Mouse (Mus musculus): ENCODE data around the gene Habp2. TPM values are rescaled to one million over a fixed set of nuclear protein-coding genes. Genes with fewer than 3 reads are reported as not detected.

Habp2 gene
- polyA plus RNA-seq, 1 experiment from 2014 or later: 1.7 TPM

DNA sequence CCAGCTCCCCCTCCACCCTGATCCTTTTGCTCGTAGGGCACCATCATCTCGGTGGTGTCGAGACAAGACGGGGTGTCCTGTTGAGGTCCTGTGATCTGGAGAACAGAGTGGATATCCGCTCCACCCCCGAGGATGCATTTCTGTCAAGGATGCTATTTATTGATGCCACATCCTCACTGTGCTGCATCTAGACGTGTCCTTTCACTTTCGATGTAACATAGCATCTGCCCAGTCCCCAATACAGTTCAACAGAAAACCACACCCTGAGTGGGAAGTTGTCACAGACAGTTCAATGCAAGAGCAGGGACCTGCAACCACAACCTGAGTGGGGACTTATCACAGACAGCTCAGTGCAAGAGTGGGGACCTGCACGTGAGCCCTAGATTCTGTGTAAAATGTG, 9.7 kb downstream of the Habp2 start:
- Histone ChIP-seq H3K4me2 (ENCODE audit: low read length) (no peak overlapping the region), H3K4me3 (ENCODE audit: control insufficient read depth in 1 of 2, insufficient read depth in 1 of 2, low read depth in 1 of 2, low read length in 2 of 2) (no peak overlapping the region), H3K27me3 (ENCODE audit: control insufficient read depth, insufficient read depth, low read length) (no peaks in the 10 kb centered on the region), H3K9me3 (ENCODE audit: control insufficient read depth, low read length) (no peaks in the 10 kb centered on the region), H3K27ac (replicated peaks in 1 of 2; ENCODE audit: control insufficient read depth in 1 of 2, insufficient read depth in 1 of 2, low read depth in 2 of 2, low read length in 2 of 2) (no peak overlapping the region), H3K9ac (ENCODE audit: low read length) (no peak overlapping the region), H3K4me1 (ENCODE audit: control insufficient read depth in 2 of 2, insufficient read depth in 2 of 2, low read length in 2 of 2) (peaks cover 3 to 5% of the 10 kb centered on the region in 2 experiments; a peak in 1 of 4 replicates), H3K36me3 (ENCODE audit: control insufficient read depth, insufficient read depth, low read length) (no peaks in the 10 kb centered on the region)
- no peak for ATAC-seq (ENCODE audit: insufficient number of reproducible peaks, insufficient read depth, low FRiP score, low read depth)
- 68% methylated on average over 9 of the region's 9 CpGs for WGBS

DNA sequence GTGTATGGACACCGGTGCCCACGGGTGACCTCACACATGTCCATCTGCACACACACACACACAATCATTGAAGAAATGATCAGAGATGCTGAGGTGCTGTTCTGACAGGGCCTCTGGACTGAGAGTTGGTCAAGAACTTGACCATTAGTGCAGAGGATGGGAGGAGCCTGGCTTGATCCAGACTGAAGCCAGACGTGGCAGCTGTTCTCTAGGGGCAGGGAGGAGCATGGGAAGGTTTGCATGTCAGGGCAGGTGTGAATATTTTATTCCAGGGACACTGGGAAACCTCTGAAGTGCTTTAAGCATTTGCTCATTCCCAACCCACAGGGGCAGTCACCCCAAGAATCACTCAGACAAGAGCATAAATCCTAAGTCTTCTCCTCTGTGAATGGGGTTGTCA, 10.3 kb downstream of the Habp2 start:
- Histone ChIP-seq H3K27ac (replicated peaks in 1 of 2; ENCODE audit: control insufficient read depth in 1 of 2, insufficient read depth in 1 of 2, low read depth in 2 of 2, low read length in 2 of 2) (no peak overlapping the region), H3K27me3 (ENCODE audit: control insufficient read depth, insufficient read depth, low read length) (no peaks in the 10 kb centered on the region), H3K4me2 (ENCODE audit: low read length) (no peak overlapping the region), H3K36me3 (ENCODE audit: control insufficient read depth, insufficient read depth, low read length) (no peaks in the 10 kb centered on the region), H3K9me3 (ENCODE audit: control insufficient read depth, low read length) (no peaks in the 10 kb centered on the region), H3K4me1 (ENCODE audit: control insufficient read depth in 2 of 2, insufficient read depth in 2 of 2, low read length in 2 of 2) (peaks cover 3% of the 10 kb centered on the region in 2 experiments; a peak in 1 of 4 replicates), H3K4me3 (ENCODE audit: control insufficient read depth in 1 of 2, insufficient read depth in 1 of 2, low read depth in 1 of 2, low read length in 2 of 2) (no peak overlapping the region), H3K9ac (ENCODE audit: low read length) (no peak overlapping the region)
- WGBS: 59% methylated on average over 3 of the region's 3 CpGs
- ATAC-seq (ENCODE audit: insufficient number of reproducible peaks, insufficient read depth, low FRiP score, low read depth): no peak

DNA sequence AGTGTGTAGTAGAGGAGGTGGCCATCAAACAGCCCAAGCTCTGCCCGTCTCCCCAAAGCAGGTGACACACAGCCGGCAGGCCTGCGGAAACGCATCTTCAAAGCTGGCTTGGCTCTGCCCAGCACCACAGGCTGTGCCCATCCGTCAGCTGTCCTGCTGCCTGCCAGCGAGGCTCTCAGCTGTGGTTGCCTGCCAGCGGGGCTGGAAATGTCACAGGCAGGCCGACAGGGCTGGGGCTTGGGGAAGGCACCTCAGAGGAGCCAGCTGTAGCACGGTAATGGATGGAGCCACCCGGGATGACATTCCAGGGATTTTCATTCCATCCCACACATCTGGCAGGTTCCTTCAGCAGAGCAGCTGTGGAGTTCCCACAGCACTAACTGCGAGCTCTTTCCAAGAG, 13.9 kb downstream of the Habp2 start:
- Histone ChIP-seq H3K27ac (replicated peaks in 1 of 2; ENCODE audit: control insufficient read depth in 1 of 2, insufficient read depth in 1 of 2, low read depth in 2 of 2, low read length in 2 of 2) (no peak overlapping the region), H3K27me3 (ENCODE audit: control insufficient read depth, insufficient read depth, low read length) (no peaks in the 10 kb centered on the region), H3K4me2 (ENCODE audit: low read length) (no peak overlapping the region), H3K4me1 (ENCODE audit: control insufficient read depth in 2 of 2, insufficient read depth in 2 of 2, low read length in 2 of 2) (no peaks in the 10 kb centered on the region), H3K36me3 (ENCODE audit: control insufficient read depth, insufficient read depth, low read length) (no peaks in the 10 kb centered on the region), H3K9me3 (ENCODE audit: control insufficient read depth, low read length) (no peaks in the 10 kb centered on the region), H3K4me3 (ENCODE audit: control insufficient read depth in 1 of 2, insufficient read depth in 1 of 2, low read depth in 1 of 2, low read length in 2 of 2) (no peak overlapping the region), H3K9ac (ENCODE audit: low read length) (no peak overlapping the region)
- 62% methylated on average over 11 of the region's 11 CpGs for WGBS
- 0 out of 2 replicates have a peak, but pooled peaks have one; percentile 9 for ATAC-seq (ENCODE audit: insufficient number of reproducible peaks, insufficient read depth, low FRiP score, low read depth)

DNA sequence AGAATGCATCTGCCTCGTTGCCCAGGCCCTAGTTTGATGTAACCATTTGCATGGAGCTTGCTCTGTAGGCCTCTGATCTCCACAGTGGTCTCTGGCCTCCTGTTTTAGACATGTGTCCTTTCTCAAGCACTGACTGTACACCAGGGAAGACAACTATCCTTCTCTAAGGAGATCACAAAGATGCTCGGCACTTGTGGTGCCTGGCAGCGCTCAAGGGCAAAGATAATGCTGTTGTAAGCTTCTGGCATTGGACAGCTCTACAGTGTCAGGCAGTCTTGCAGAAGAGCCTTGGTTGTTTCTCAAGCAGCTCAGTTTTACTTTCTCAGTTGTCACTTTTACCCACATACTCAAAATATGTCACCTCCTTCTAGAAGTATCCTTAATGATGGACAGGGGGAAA, 29.6 kb downstream of the Habp2 start:
- H3K9ac ChIP-seq (ENCODE audit: low read length): no peak overlapping the region
- no peak overlapping the region for H3K4me2 ChIP-seq (ENCODE audit: low read length)
- no peak overlapping the region for H3K27ac ChIP-seq (replicated peaks in 1 of 2; ENCODE audit: control insufficient read depth in 1 of 2, insufficient read depth in 1 of 2, low read depth in 2 of 2, low read length in 2 of 2)
- no peaks in the 10 kb centered on the region for H3K9me3 ChIP-seq (ENCODE audit: control insufficient read depth, low read length)
- peaks cover 28% of the 10 kb centered on the region for H3K36me3 ChIP-seq (ENCODE audit: control insufficient read depth, insufficient read depth, low read length)
- 0 out of 2 replicates have a peak, but pooled peaks cover 2% of the 10 kb centered on the region for H3K27me3 ChIP-seq (ENCODE audit: control insufficient read depth, insufficient read depth, low read length)
- no peak for ATAC-seq (ENCODE audit: insufficient number of reproducible peaks, insufficient read depth, low FRiP score, low read depth)
- H3K4me1 ChIP-seq (ENCODE audit: control insufficient read depth in 2 of 2, insufficient read depth in 2 of 2, low read length in 2 of 2): peaks cover 0 to 6% of the 10 kb centered on the region in 2 experiments; a peak in 3 of 4 replicates
- H3K4me3 ChIP-seq (ENCODE audit: control insufficient read depth in 1 of 2, insufficient read depth in 1 of 2, low read depth in 1 of 2, low read length in 2 of 2): no peak overlapping the region
- WGBS: 53% methylated on average over 3 of the region's 3 CpGs

DNA sequence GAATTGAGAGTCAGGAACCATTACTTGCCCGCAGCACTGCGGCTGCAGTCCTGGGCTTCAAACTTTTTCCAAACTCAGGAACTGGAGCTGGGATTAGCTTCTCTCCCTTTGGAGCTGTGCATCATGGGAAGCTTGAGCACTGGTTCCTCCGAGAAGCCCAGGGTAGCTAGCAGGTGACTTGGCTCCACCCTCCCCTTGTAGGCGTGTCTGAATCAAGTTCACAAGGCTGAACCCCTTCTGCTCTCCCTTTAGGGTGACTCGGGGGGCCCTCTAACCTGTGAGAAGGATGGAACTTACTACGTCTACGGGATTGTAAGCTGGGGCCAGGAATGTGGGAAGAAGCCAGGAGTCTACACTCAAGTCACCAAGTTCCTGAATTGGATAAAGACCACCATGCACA, 32.3 kb downstream of the Habp2 start:
- H3K27ac ChIP-seq (replicated peaks in 1 of 2; ENCODE audit: control insufficient read depth in 1 of 2, insufficient read depth in 1 of 2, low read depth in 2 of 2, low read length in 2 of 2): no peak overlapping the region
- H3K9ac ChIP-seq (ENCODE audit: low read length): no peak overlapping the region
- H3K36me3 ChIP-seq (ENCODE audit: control insufficient read depth, insufficient read depth, low read length): peaks cover 54% of the 10 kb centered on the region
- H3K9me3 ChIP-seq (ENCODE audit: control insufficient read depth, low read length): no peaks in the 10 kb centered on the region
- ATAC-seq (ENCODE audit: insufficient number of reproducible peaks, insufficient read depth, low FRiP score, low read depth): no peak
- no peak overlapping the region for H3K4me3 ChIP-seq (ENCODE audit: control insufficient read depth in 1 of 2, insufficient read depth in 1 of 2, low read depth in 1 of 2, low read length in 2 of 2)
- H3K27me3 ChIP-seq (ENCODE audit: control insufficient read depth, insufficient read depth, low read length): no peaks in the 10 kb centered on the region
- peaks cover 0 to 6% of the 10 kb centered on the region in 2 experiments; a peak in 3 of 4 replicates for H3K4me1 ChIP-seq (ENCODE audit: control insufficient read depth in 2 of 2, insufficient read depth in 2 of 2, low read length in 2 of 2)
- WGBS: 90% methylated on average over 7 of the region's 7 CpGs
- H3K4me2 ChIP-seq (ENCODE audit: low read length): no peak overlapping the region

DNA sequence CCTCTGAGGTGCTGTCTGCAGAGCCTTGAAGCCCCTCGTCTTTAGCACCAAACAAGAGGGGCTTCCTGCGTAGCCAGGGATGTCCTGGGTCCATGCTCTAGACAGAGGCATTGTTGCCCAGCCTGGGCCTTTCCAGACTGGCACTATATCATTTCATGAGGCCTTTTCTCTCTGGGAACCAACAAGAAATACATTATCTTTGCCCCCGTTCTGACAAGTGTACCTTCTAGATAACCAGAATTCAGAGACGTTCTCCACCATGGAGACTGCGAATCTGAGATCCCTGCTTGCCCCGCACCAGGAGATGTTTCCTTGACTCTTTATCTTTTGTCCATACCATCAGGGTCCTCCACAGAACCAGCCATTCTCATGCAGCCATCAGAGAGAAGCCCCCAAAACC, 32.7 kb downstream of the Habp2 start:
- peaks cover 0 to 6% of the 10 kb centered on the region in 2 experiments; a peak in 3 of 4 replicates for H3K4me1 ChIP-seq (ENCODE audit: control insufficient read depth in 2 of 2, insufficient read depth in 2 of 2, low read length in 2 of 2)
- ATAC-seq (ENCODE audit: insufficient number of reproducible peaks, insufficient read depth, low FRiP score, low read depth): no peak
- no peak overlapping the region for H3K9ac ChIP-seq (ENCODE audit: low read length)
- H3K36me3 ChIP-seq (ENCODE audit: control insufficient read depth, insufficient read depth, low read length): peaks cover 55% of the 10 kb centered on the region
- H3K27me3 ChIP-seq (ENCODE audit: control insufficient read depth, insufficient read depth, low read length): no peaks in the 10 kb centered on the region
- H3K4me3 ChIP-seq (ENCODE audit: control insufficient read depth in 1 of 2, insufficient read depth in 1 of 2, low read depth in 1 of 2, low read length in 2 of 2): no peak overlapping the region
- 73% methylated on average over 6 of the region's 6 CpGs for WGBS
- H3K27ac ChIP-seq (replicated peaks in 1 of 2; ENCODE audit: control insufficient read depth in 1 of 2, insufficient read depth in 1 of 2, low read depth in 2 of 2, low read length in 2 of 2): no peak overlapping the region
- H3K9me3 ChIP-seq (ENCODE audit: control insufficient read depth, low read length): no peaks in the 10 kb centered on the region
- H3K4me2 ChIP-seq (ENCODE audit: low read length): no peak overlapping the region

DNA sequence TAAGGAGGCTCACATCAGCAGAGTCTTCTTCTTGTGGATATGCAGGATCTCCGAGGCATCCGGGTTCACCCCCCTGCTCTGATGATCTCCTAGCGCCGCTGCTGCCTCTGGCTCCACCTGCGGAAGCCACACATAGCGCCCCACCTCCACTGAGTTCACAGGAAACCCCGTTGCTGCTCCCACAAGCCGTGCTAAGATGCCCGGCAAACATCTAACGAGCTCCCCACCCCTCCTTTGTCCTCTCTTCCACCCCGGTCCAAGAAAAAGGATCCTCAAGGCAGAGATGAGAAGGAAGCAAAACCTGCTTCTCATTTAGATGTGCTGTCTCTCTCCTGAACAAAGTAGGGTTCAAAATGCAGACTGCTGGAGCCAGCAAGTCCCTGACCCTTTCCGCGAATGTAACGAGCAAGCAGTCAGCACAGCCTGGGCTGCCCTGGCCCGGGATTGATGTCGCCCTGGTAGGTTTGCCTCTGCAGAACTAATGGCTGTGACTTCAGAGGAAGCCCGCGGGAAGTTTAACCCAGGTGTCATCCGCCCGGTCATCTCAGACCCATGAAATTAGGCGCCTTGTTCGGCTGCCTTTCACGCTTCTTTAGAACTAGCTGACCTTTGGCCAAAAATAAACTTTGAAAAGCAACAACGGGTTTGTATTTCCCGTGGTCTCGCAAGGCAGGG, 33.4 kb downstream of the Habp2 start:
- peaks cover 61% of the 10 kb centered on the region for H3K36me3 ChIP-seq (ENCODE audit: control insufficient read depth, insufficient read depth, low read length)
- H3K4me3 ChIP-seq (ENCODE audit: control insufficient read depth in 1 of 2, insufficient read depth in 1 of 2, low read depth in 1 of 2, low read length in 2 of 2): no peak overlapping the region
- ATAC-seq (ENCODE audit: insufficient number of reproducible peaks, insufficient read depth, low FRiP score, low read depth): no peak
- H3K27me3 ChIP-seq (ENCODE audit: control insufficient read depth, insufficient read depth, low read length): no peaks in the 10 kb centered on the region
- no peak overlapping the region for H3K9ac ChIP-seq (ENCODE audit: low read length)
- H3K27ac ChIP-seq (replicated peaks in 1 of 2; ENCODE audit: control insufficient read depth in 1 of 2, insufficient read depth in 1 of 2, low read depth in 2 of 2, low read length in 2 of 2): no peak overlapping the region
- WGBS: 51% methylated on average over 26 of the region's 26 CpGs
- H3K4me2 ChIP-seq (ENCODE audit: low read length): peak overlapping the region; percentile 4; the same call in 1 of the 2 replicates
- peaks cover 0 to 11% of the 10 kb centered on the region in 2 experiments; a peak in 3 of 4 replicates for H3K4me1 ChIP-seq (ENCODE audit: control insufficient read depth in 2 of 2, insufficient read depth in 2 of 2, low read length in 2 of 2)
- H3K9me3 ChIP-seq (ENCODE audit: control insufficient read depth, low read length): no peaks in the 10 kb centered on the region

Measured in heart, embryonic 14.5 days (tissue).